Mouse (Mus musculus) forebrain, embryonic 11.5 days (tissue): ENCODE data around the gene Fam49a. TPM values are rescaled to one million over a fixed set of nuclear protein-coding genes. Genes with fewer than 3 reads are reported as not detected.

Experiments
- ATAC-seq: fragments of 200-750 bp; cut with Nextera tagmentation; replicated peaks from 2 replicates; pipeline ENCODE4 v1.8.0; 2017; ENCODE audit warnings: moderate TSS enrichment; ENCODE audit not compliant: low FRiP score
- DNase-seq: peaks from one replicate; pipeline ENCODE4 v3.0.0-alpha.2; 2017; ENCODE audit warnings: low spot score
- H3K27ac ChIP-seq: fragments of 300-500 bp; sonication (generic); 2 replicates; pipeline ENCODE4 v1.5.1; 2014; ENCODE audit warnings: low read depth, low read length
- H3K27me3 ChIP-seq: fragments of 300-500 bp; sonication (generic); 2 replicates; pipeline ENCODE4 v1.6.1; 2014; ENCODE audit warnings: mild to moderate bottlenecking, low read length, mixed read lengths; ENCODE audit not compliant: control insufficient read depth, insufficient read depth
- H3K36me3 ChIP-seq: fragments of 300-500 bp; sonication (generic); 2 replicates; pipeline ENCODE4 v1.6.1; 2014; ENCODE audit warnings: mild to moderate bottlenecking, low read length, moderate library complexity, mixed read lengths; ENCODE audit not compliant: control insufficient read depth, insufficient read depth
- H3K4me1 ChIP-seq: fragments of 300-500 bp; sonication (generic); replicated peaks from 2 replicates; pipeline ENCODE4 v1.6.1; 2014; ENCODE audit warnings: low read length, mixed read lengths; ENCODE audit not compliant: control insufficient read depth, insufficient read depth
- H3K4me2 ChIP-seq: fragments of 300-500 bp; sonication (generic); 2 replicates; pipeline ENCODE4 v1.6.1; 2014; ENCODE audit warnings: low read depth, mild to moderate bottlenecking, low read length, moderate library complexity, mixed read lengths; ENCODE audit not compliant: severe bottlenecking
- H3K4me3 ChIP-seq: fragments of 300-500 bp; sonication (generic); 2 replicates; pipeline ENCODE4 v1.5.1; 2014; ENCODE audit warnings: low read depth, low read length
- H3K9ac ChIP-seq: fragments of 300-500 bp; sonication (generic); 2 replicates; pipeline ENCODE4 v1.6.1; 2014; ENCODE audit warnings: low read length
- H3K9me3 ChIP-seq: fragments of 300-500 bp; sonication (generic); 2 replicates; pipeline ENCODE4 v1.6.1; 2016; ENCODE audit warnings: low read length, mixed read lengths; ENCODE audit not compliant: control insufficient read depth
- WGBS: fragments of 180-500 bp; shearing (Covaris S2); extraction: QIAGEN DNeasy Blood & Tissue Kit; methylation state at CpG from one replicate; pipeline ENCODE4 v1.1.7; 2014; 5-methylcytosine and 5-hydroxymethylcytosine counted together
- polyA plus RNA-seq: library from polyadenylated mRNA; unstranded; fragments of >200 nt; fragmentation: Nextera tagmentation; extraction: Ambion mirVana; gene quantifications from 2 replicates; pipeline ENCODE4 v1.2.1, GENCODE M21; 2014

The Fam49a gene
- polyA plus RNA-seq, 1 experiment from 2014 or later: 10.7 TPM

GRCm38 (mm10) chr12:12278464-12278872 is 16.5 kb downstream of the Fam49a start:
- ATAC-seq (no peak), DNase-seq (no peak)
- Histone ChIP-seq H3K27me3 (no peaks in the 10 kb centered on the region), H3K4me1 (no peaks in the 10 kb centered on the region), H3K9ac (no peak overlapping the region), H3K27ac (no peak overlapping the region), H3K4me2 (no peak overlapping the region), H3K36me3 (no peaks in the 10 kb centered on the region), H3K4me3 (no peak overlapping the region), H3K9me3 (no peaks in the 10 kb centered on the region)
- WGBS: 73% methylated on average over 7 of the region's 7 CpGs

- no peak overlapping the region for H3K9ac ChIP-seq
- DNase-seq: no peak
- WGBS: 90% methylated on average over 10 of the region's 10 CpGs
- no peak overlapping the region for H3K4me2 ChIP-seq
- no peaks in the 10 kb centered on the region for H3K9me3 ChIP-seq
- no peaks in the 10 kb centered on the region for H3K36me3 ChIP-seq
- ATAC-seq: no peak
- H3K27me3 ChIP-seq: no peaks in the 10 kb centered on the region
- H3K4me1 ChIP-seq: no peaks in the 10 kb centered on the region
- H3K27ac ChIP-seq: no peak overlapping the region
- no peak overlapping the region for H3K4me3 ChIP-seq
Measured at GRCm38 (mm10) chr12:12283702-12284288, 21.9 kb downstream of the Fam49a start.

- no peaks in the 10 kb centered on the region for H3K27me3 ChIP-seq
- H3K27ac ChIP-seq: no peak overlapping the region
- H3K4me2 ChIP-seq: no peak overlapping the region
- H3K9ac ChIP-seq: no peak overlapping the region
- no peaks in the 10 kb centered on the region for H3K4me1 ChIP-seq
- H3K36me3 ChIP-seq: no peaks in the 10 kb centered on the region
- no peak overlapping the region for H3K4me3 ChIP-seq
- no peaks in the 10 kb centered on the region for H3K9me3 ChIP-seq
- WGBS: 90% methylated on average over 6 of the region's 6 CpGs
- DNase-seq (no peak), ATAC-seq (no peak)
Measured at GRCm38 (mm10) chr12:12284521-12284920, 22.6 kb downstream of the Fam49a start.

GRCm38 (mm10) chr12:12287131-12287786 is 25.3 kb downstream of the Fam49a start:
- DNase-seq: no peak
- no peaks in the 10 kb centered on the region for H3K36me3 ChIP-seq
- WGBS: 67% methylated on average over 9 of the region's 9 CpGs
- no peak overlapping the region for H3K4me3 ChIP-seq
- no peaks in the 10 kb centered on the region for H3K4me1 ChIP-seq
- peak; percentile 42; the same call in 1 of the 2 replicates for ATAC-seq
- H3K4me2 ChIP-seq: no peak overlapping the region
- H3K27ac ChIP-seq: no peak overlapping the region
- H3K27me3 ChIP-seq: no peaks in the 10 kb centered on the region
- H3K9ac ChIP-seq: no peak overlapping the region
- H3K9me3 ChIP-seq: no peaks in the 10 kb centered on the region

- H3K4me2 ChIP-seq: no peak overlapping the region
- no peak overlapping the region for H3K27ac ChIP-seq
- no peaks in the 10 kb centered on the region for H3K9me3 ChIP-seq
- 77% methylated on average over 6 of the region's 6 CpGs for WGBS
- no peaks in the 10 kb centered on the region for H3K27me3 ChIP-seq
- no peaks in the 10 kb centered on the region for H3K36me3 ChIP-seq
- H3K4me3 ChIP-seq: no peak overlapping the region
- H3K4me1 ChIP-seq: no peaks in the 10 kb centered on the region
- ATAC-seq (no peak), DNase-seq (no peak)
- H3K9ac ChIP-seq: no peak overlapping the region
Measured at GRCm38 (mm10) chr12:12287787-12288132, 25.8 kb downstream of the Fam49a start.

- 90% methylated on average over 1 of the region's 1 CpGs for WGBS
- ATAC-seq: no peak
- H3K4me1 ChIP-seq: no peaks in the 10 kb centered on the region
- H3K4me2 ChIP-seq: no peak overlapping the region
- no peaks in the 10 kb centered on the region for H3K9me3 ChIP-seq
- H3K36me3 ChIP-seq: no peaks in the 10 kb centered on the region
- no peak overlapping the region for H3K4me3 ChIP-seq
- no peaks in the 10 kb centered on the region for H3K27me3 ChIP-seq
- DNase-seq: no peak
- no peak overlapping the region for H3K9ac ChIP-seq
- H3K27ac ChIP-seq: no peak overlapping the region
Measured at GRCm38 (mm10) chr12:12288586-12288985, 26.6 kb downstream of the Fam49a start.

GRCm38 (mm10) chr12:12289636-12290035 is 27.7 kb downstream of the Fam49a start:
- no peak for DNase-seq
- no peaks in the 10 kb centered on the region for H3K27me3 ChIP-seq
- no peak overlapping the region for H3K27ac ChIP-seq
- 81% methylated on average over 3 of the region's 3 CpGs for WGBS
- H3K4me2 ChIP-seq: no peak overlapping the region
- H3K9me3 ChIP-seq: no peaks in the 10 kb centered on the region
- no peak for ATAC-seq
- H3K4me3 ChIP-seq: no peak overlapping the region
- no peak overlapping the region for H3K9ac ChIP-seq
- H3K36me3 ChIP-seq: no peaks in the 10 kb centered on the region
- H3K4me1 ChIP-seq: no peaks in the 10 kb centered on the region

- no peaks in the 10 kb centered on the region for H3K36me3 ChIP-seq
- no peak overlapping the region for H3K4me2 ChIP-seq
- H3K27ac ChIP-seq: no peak overlapping the region
- no peak for ATAC-seq
- H3K9me3 ChIP-seq: no peaks in the 10 kb centered on the region
- H3K4me3 ChIP-seq: no peak overlapping the region
- DNase-seq: no peak
- no peak overlapping the region for H3K9ac ChIP-seq
- no peaks in the 10 kb centered on the region for H3K27me3 ChIP-seq
- 48% methylated on average over 5 of the region's 5 CpGs for WGBS
- no peaks in the 10 kb centered on the region for H3K4me1 ChIP-seq
Measured at GRCm38 (mm10) chr12:12292043-12292618, 30.2 kb downstream of the Fam49a start.
